Mouse (Mus musculus) kidney, adult 2 months (tissue): Measurements from ENCODE around the gene Slc12a5.

ENCODE experiments used
- CTCF ChIP-seq: fragments of 200-500 bp; conservative IDR thresholded peaks from 2 replicates; pipeline ENCODE4 v1.5.1; 2011; ENCODE audit warnings: low read depth, mild to moderate bottlenecking, control low read depth, low read length, moderate library complexity, mixed read lengths; ENCODE audit not compliant: insufficient read depth, insufficient read length
- POLR2A ChIP-seq: fragments of 200-500 bp; IDR thresholded peaks from one replicate; pipeline ENCODE4 v1.6.1; 2011; ENCODE audit warnings: low read depth, low read length, control low read depth

GRCm38 (mm10) chr2:164947930-164948329 is 12.7 kb upstream of the Slc12a5 start:
- TF ChIP-seq POLR2A (no peak), CTCF (no peak)
